In the genomic region with DNA sequence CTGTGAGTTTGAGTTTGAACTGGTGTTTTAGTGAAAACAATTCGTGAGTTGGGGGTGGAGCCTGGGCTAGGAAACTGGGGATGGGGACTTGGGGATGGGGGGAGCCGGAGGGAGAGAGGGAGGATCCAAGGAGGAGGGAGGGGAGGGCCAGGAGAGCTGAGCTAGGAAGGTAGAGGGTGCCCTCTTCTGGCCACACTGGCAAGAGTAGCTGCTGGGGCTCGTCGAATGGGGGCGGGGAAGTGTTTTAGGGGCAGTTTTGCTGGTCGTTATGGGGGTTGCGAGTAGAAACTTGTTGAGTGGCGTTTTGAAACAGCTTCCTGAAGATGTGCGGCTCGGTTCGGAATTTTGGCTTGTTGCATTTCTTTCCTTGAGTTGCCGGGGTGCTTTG, we compare ENCODE assay signal across 8 mouse cellular contexts. TPM values are rescaled to one million over a fixed set of nuclear protein-coding genes. Genes with fewer than 3 reads are reported as not detected.
A peak's percentile ranks its signal among the peaks of the same experiment; 100 is the strongest.
DNase-seq lines count a peak whose midpoint lies in the region; ATAC-seq and TF ChIP-seq lines count a peak whose summit lies in the region.

No protein-coding gene starts in this region.

- H3K27me3 ChIP-seq in intestine, embryonic 14.5 days (replicated peaks; ENCODE audit: control insufficient read depth, insufficient read depth, low read length) = peaks cover 10% of the 10 kb centered on the region
- peaks cover 8% of the 10 kb centered on the region for H3K27me3 ChIP-seq in small intestine, adult 2 months (ENCODE audit: control insufficient read depth, insufficient read depth, low read length)

- H3K36me3 ChIP-seq in intestine, embryonic 14.5 days (ENCODE audit: control insufficient read depth, insufficient read depth, low read length) = no peaks in the 10 kb centered on the region
- H3K36me3 ChIP-seq in small intestine, adult 2 months (ENCODE audit: control insufficient read depth, insufficient read depth, low read length) = no peaks in the 10 kb centered on the region

- H3K9ac ChIP-seq in intestine, embryonic 14.5 days (ENCODE audit: low read length) = peak overlapping the region; percentile 34; the same call in 1 of the 2 replicates

- H3K4me2 ChIP-seq in intestine, embryonic 14.5 days (ENCODE audit: low read length) = peak overlapping the region; percentile 56

- intact Hi-C loops in gastrocnemius, postnatal 14 days (cut with DNase I; ENCODE audit: low total_unique reads) = loop anchor here (5.0 kb wide), 1 partner anchor 818 kb away; no protein-coding TSS in a partner anchor
- intact Hi-C loops in left cerebral cortex, postnatal 14 days (cut with DNase I) = loop anchor here (2.0 to 10.0 kb wide), 5 partner anchors 170 to 1728 kb away; no protein-coding TSS in a partner anchor

- TF ChIP-seq POLR2A in small intestine, adult 2 months (IDR thresholded peaks at IDR 0.05; ENCODE audit: low read depth, low read length) = no peak

- peak; percentile 20 for DNase-seq in adrenal gland, adult 8-10 months
- peak; percentile 92 for DNase-seq in embryo, embryonic 10 days (ENCODE audit: low spot score)
- DNase-seq in gastrocnemius, postnatal 14 days = peak; percentile 67
- DNase-seq in intestine, embryonic 14.5 days (ENCODE audit: low spot score) = peak; percentile 86
- peak; percentile 83 to 85 for DNase-seq in left cerebral cortex, postnatal 14 days (ENCODE audit: low spot score in 2 of 2)
- no peak for DNase-seq in spleen, postnatal 4 days (ENCODE audit: low spot score in 2 of 2)

- H3K4me1 ChIP-seq in intestine, embryonic 14.5 days (replicated peaks; ENCODE audit: control insufficient read depth, insufficient read depth, low read length) = peaks cover 5% of the 10 kb centered on the region; the same call in 1 of the 2 replicates
- H3K4me1 ChIP-seq in small intestine, adult 2 months (ENCODE audit: control insufficient read depth, insufficient read depth, insufficient read length, low read length) = no peaks in the 10 kb centered on the region

- WGBS in intestine, embryonic 14.5 days = under 1% methylated on average over 11 of the region's 12 CpGs
- 2% methylated on average over 12 of the region's 12 CpGs for WGBS in small intestine, adult 2 months

- ATAC-seq in intestine, embryonic 14.5 days (replicated peaks; ENCODE audit: low FRiP score, low TSS enrichment, low read depth) = peak; percentile 72
- ATAC-seq in megakaryocyte progenitor cell, adult 5-6 weeks (replicated peaks; ENCODE audit: poor library complexity) = peak; percentile 75

- no peaks in the 10 kb centered on the region for H3K9me3 ChIP-seq in intestine, embryonic 14.5 days (ENCODE audit: control insufficient read depth, low read length)

- H3K27ac ChIP-seq in intestine, embryonic 14.5 days (ENCODE audit: low read depth) = no peak overlapping the region
- H3K27ac ChIP-seq in small intestine, adult 2 months (ENCODE audit: insufficient read depth, low read depth, low read length) = no peak overlapping the region

- peak overlapping the region; percentile 64 for H3K4me3 ChIP-seq in intestine, embryonic 14.5 days (ENCODE audit: low read depth, low read length)
- H3K4me3 ChIP-seq in small intestine, adult 2 months (ENCODE audit: low read depth, low read length) = peak overlapping the region; percentile 10; the same call in 1 of the 2 replicates

- no peak for TF ChIP-seq CTCF in small intestine, adult 2 months (IDR thresholded peaks at IDR 0.05; ENCODE audit: extremely low read depth, insufficient read length, insufficient replicate concordance, low read depth, low read length)

RNA-seq across cellular contexts. Expression of a gene that starts 20.3 kb away (rescaled TPM):
- under 1 TPM in 2 of 4 experiments, not detected in 2; 0.14 to 0.23 TPM for total RNA-seq in adrenal gland, adult 8-10 months (2022)
- total RNA-seq in gastrocnemius, postnatal 14 days (2021) = under 1 TPM; 0.10 to 0.24 TPM
- 4.2 and 4.9 TPM in 2 replicates for polyA plus RNA-seq in intestine, embryonic 14.5 days (2014; fragmentation: Nextera tagmentation; extraction: Ambion mirVana)
- 10 to 100 TPM; 15.0 to 18.5 TPM for total RNA-seq in left cerebral cortex, postnatal 14 days (2021)
- total RNA-seq in megakaryocyte progenitor cell, adult 5-6 weeks (2015) = not detected in 2 replicates
- total RNA-seq in megakaryocyte progenitor cell, adult 5-6 weeks (2017) = not detected in 2 replicates
- polyA plus RNA-seq in small intestine, adult 2 months (2012; rRNA removed) = not detected in 2 replicates

Comparison
In these comparisons a context has a peak if more than half of its experiments do, and no peak if none do; other contexts are left out.
1. DNase-seq: peak in adrenal gland, adult 8-10 months (single experiment), embryo, embryonic 10 days (single experiment), gastrocnemius, postnatal 14 days (single experiment), intestine, embryonic 14.5 days (single experiment) and left cerebral cortex, postnatal 14 days (2 of 2); none in spleen, postnatal 4 days (0 of 2).
2. RNA of a gene that starts 20.3 kb away (total RNA-seq): 15.0 to 18.5 TPM in left cerebral cortex, postnatal 14 days; 0.10 to 0.24 TPM in gastrocnemius, postnatal 14 days, 0.14 to 0.23 TPM in adrenal gland, adult 8-10 months and not detected in megakaryocyte progenitor cell, adult 5-6 weeks; every median in the first group is over 10 times any median in the second.